ENCODE assay signal across 11 mouse cellular contexts in genomic region chr12:31218774-31219173, GRCm38 (mm10). TPM values are rescaled to one million over a fixed set of nuclear protein-coding genes. Genes with fewer than 3 reads are reported as not detected.
DNase-seq lines count a peak whose midpoint lies in the region; ATAC-seq and TF ChIP-seq lines count a peak whose summit lies in the region.
"Had no signal": no experiment of that assay in that cellular context is flagged by ENCODE, and none has a peak within 500 bp of the region (broad histone marks: within the 10 kb centered on the region; RNA-seq: fewer than 3 reads in every experiment).

No protein-coding gene starts in this region.

- no peak overlapping the region for H3K9ac ChIP-seq in heart, embryonic 13.5 days
- H3K9ac ChIP-seq in embryonic facial prominence, embryonic 15.5 days = no peak overlapping the region
- no peak overlapping the region for H3K9ac ChIP-seq in lung, postnatal 0 days (replicated peaks; ENCODE audit: low read depth)
- no peak overlapping the region for H3K9ac ChIP-seq in midbrain, embryonic 15.5 days
- H3K9ac ChIP-seq: heart, embryonic 15.5 days had no signal

- H3K36me3 ChIP-seq in heart, embryonic 13.5 days = no peaks in the 10 kb centered on the region
- no peaks in the 10 kb centered on the region for H3K36me3 ChIP-seq in embryonic facial prominence, embryonic 15.5 days
- H3K36me3 ChIP-seq in lung, postnatal 0 days (ENCODE audit: insufficient read depth, low read length) = no peaks in the 10 kb centered on the region
- no peaks in the 10 kb centered on the region for H3K36me3 ChIP-seq in midbrain, embryonic 15.5 days (replicated peaks)
- H3K36me3 ChIP-seq: heart, embryonic 15.5 days had no signal

- POLR2A ChIA-PET in Patski (lab: Charles Lee) = interaction anchor here (0.7 kb wide), 1 partner anchor 452 kb away, joined by 7 read pairs; no protein-coding TSS in a partner anchor

- TF ChIP-seq CTCF in Patski (IDR thresholded peaks at IDR 0.05) = no peak
- no peak for TF ChIP-seq CTCF in lung, postnatal 0 days (IDR thresholded peaks at IDR 0.05)

- peak; percentile 83 for TF ChIP-seq EP300 in lung, postnatal 0 days (IDR thresholded peaks at IDR 0.05)

- intact Hi-C loops in heart, postnatal 25 days (cut with DNase I) = no loop called here

- no peak for ATAC-seq in heart, embryonic 13.5 days (ENCODE audit: extremely low read depth, insufficient number of reproducible peaks, low FRiP score, low TSS enrichment)
- ATAC-seq in Patski = peak; percentile 80
- peak; percentile 86 for ATAC-seq in embryonic facial prominence, embryonic 15.5 days (ENCODE audit: insufficient number of reproducible peaks, low FRiP score, low TSS enrichment, low read depth)
- ATAC-seq in lung, postnatal 0 days = peak; percentile 73
- ATAC-seq in midbrain, embryonic 15.5 days (replicated peaks) = no peak

- no peak for DNase-seq in heart, postnatal 25 days (ENCODE audit: low spot score)
- DNase-seq in Patski (ENCODE audit: low read depth, low spot score) = peak; percentile 88
- DNase-seq in lung, postnatal 0 days (ENCODE audit: low spot score) = peak; percentile 86
- DNase-seq in layer of hippocampus, adult 9-11 months = no peak
- DNase-seq in gastrocnemius, adult 18-20 months (ENCODE audit: low spot score) = no peak
- DNase-seq: embryo, embryonic 11 days had no signal

- no peaks in the 10 kb centered on the region for H3K9me3 ChIP-seq in heart, embryonic 13.5 days
- no peaks in the 10 kb centered on the region for H3K9me3 ChIP-seq in embryonic facial prominence, embryonic 15.5 days (replicated peaks)
- H3K9me3 ChIP-seq in lung, postnatal 0 days (ENCODE audit: low read length) = no peaks in the 10 kb centered on the region
- H3K9me3 ChIP-seq in midbrain, embryonic 15.5 days = no peaks in the 10 kb centered on the region
- H3K9me3 ChIP-seq: heart, embryonic 15.5 days had no signal

- in situ Hi-C loops in Patski (cut with MboI; ENCODE audit: low pct_unique_long_range_greater_than_20kb) = no loop called here

- peak overlapping the region; percentile 41; the same call in 1 of the 2 replicates for H3K27ac ChIP-seq in heart, embryonic 13.5 days (replicated peaks)
- H3K27ac ChIP-seq in embryonic facial prominence, embryonic 15.5 days (replicated peaks) = peak overlapping the region; percentile 55
- 0 out of 2 replicates have a peak overlapping the region, but pooled peaks have one; percentile 7 for H3K27ac ChIP-seq in lung, postnatal 0 days (ENCODE audit: low read length)
- no peak overlapping the region for H3K27ac ChIP-seq in midbrain, embryonic 15.5 days
- H3K27ac ChIP-seq: heart, embryonic 15.5 days had no signal

- no peak overlapping the region for H3K4me3 ChIP-seq in heart, embryonic 13.5 days
- H3K4me3 ChIP-seq in embryonic facial prominence, embryonic 15.5 days (replicated peaks) = no peak overlapping the region
- H3K4me3 ChIP-seq in lung, postnatal 0 days (ENCODE audit: low read depth, low read length) = no peak overlapping the region
- H3K4me3 ChIP-seq in midbrain, embryonic 15.5 days = no peak overlapping the region
- H3K4me3 ChIP-seq: heart, embryonic 15.5 days had no signal

- no peaks in the 10 kb centered on the region for H3K27me3 ChIP-seq in heart, embryonic 13.5 days (replicated peaks)
- no peaks in the 10 kb centered on the region for H3K27me3 ChIP-seq in Patski
- H3K27me3 ChIP-seq in embryonic facial prominence, embryonic 15.5 days = no peaks in the 10 kb centered on the region
- no peaks in the 10 kb centered on the region for H3K27me3 ChIP-seq in lung, postnatal 0 days (replicated peaks; ENCODE audit: insufficient read depth, low read length)
- H3K27me3 ChIP-seq in midbrain, embryonic 15.5 days (replicated peaks) = no peaks in the 10 kb centered on the region
- H3K27me3 ChIP-seq: heart, embryonic 15.5 days had no signal

- CTCF ChIA-PET in Patski (lab: Charles Lee) = interaction anchor here (1.3 kb wide), 1 partner anchor 51 kb away, joined by 6 read pairs; no protein-coding TSS in a partner anchor

- 50% methylated on average over 3 of the region's 3 CpGs for WGBS in heart, embryonic 13.5 days
- 28% methylated on average over 3 of the region's 3 CpGs for WGBS in embryonic facial prominence, embryonic 15.5 days
- whole genome bisulfite sequencing in lung, postnatal 0 days = 26% methylated on average over 3 of the region's 3 CpGs
- WGBS in midbrain, embryonic 15.5 days = 79% methylated on average over 3 of the region's 3 CpGs

- H3K4me1 ChIP-seq in heart, embryonic 13.5 days = peaks cover 31% of the 10 kb centered on the region
- H3K4me1 ChIP-seq in embryonic facial prominence, embryonic 15.5 days = peaks cover 21% of the 10 kb centered on the region
- peaks cover under 1% of the 10 kb centered on the region; the same call in 1 of the 2 replicates for H3K4me1 ChIP-seq in lung, postnatal 0 days (ENCODE audit: insufficient read depth, low read depth, low read length)
- no peaks in the 10 kb centered on the region for H3K4me1 ChIP-seq in midbrain, embryonic 15.5 days

- H3K4me2 ChIP-seq in heart, embryonic 13.5 days = no peak overlapping the region
- H3K4me2 ChIP-seq in embryonic facial prominence, embryonic 15.5 days (replicated peaks) = no peak overlapping the region
- H3K4me2 ChIP-seq in lung, postnatal 0 days (replicated peaks; ENCODE audit: low read depth, low read length) = no peak overlapping the region
- no peak overlapping the region for H3K4me2 ChIP-seq in midbrain, embryonic 15.5 days
- H3K4me2 ChIP-seq: heart, embryonic 15.5 days had no signal

RNA-seq across cellular contexts. Expression of gene Gm6993, which starts 21.8 kb away (rescaled TPM):
- not detected in 2 replicates for polyA plus RNA-seq in heart, embryonic 13.5 days (2015; fragmentation: Nextera tagmentation; extraction: Ambion mirVana)
- total RNA-seq in heart, postnatal 25 days (2021) = not detected
- polyA plus RNA-seq in Patski (2021) = not detected
- not detected in 2 replicates for polyA plus RNA-seq in embryonic facial prominence, embryonic 15.5 days (2015; fragmentation: Nextera tagmentation; extraction: Ambion mirVana)
- polyA plus RNA-seq in lung, postnatal 0 days (2015; fragmentation: Nextera tagmentation; extraction: Ambion mirVana) = not detected in 2 replicates
- polyA plus RNA-seq in midbrain, embryonic 15.5 days (2015; fragmentation: Nextera tagmentation; extraction: Ambion mirVana) = not detected in 2 replicates
- total RNA-seq in gastrocnemius, adult 18-20 months (2021) = not detected
- polyA plus RNA-seq: heart, embryonic 15.5 days; intestine, embryonic 14.5 days had no signal

RNA-seq across cellular contexts. Expression of gene Lamb1, which starts 46.3 kb away (rescaled TPM):
- 90.6 and 91.3 TPM in 2 replicates for polyA plus RNA-seq in heart, embryonic 13.5 days (2015; fragmentation: Nextera tagmentation; extraction: Ambion mirVana)
- 10 to 100 TPM; 87.5 to 89.2 TPM for total RNA-seq in heart, postnatal 25 days (2021)
- polyA plus RNA-seq in Patski (2021) = 290 TPM
- 68.5 and 70.9 TPM in 2 replicates for polyA plus RNA-seq in embryonic facial prominence, embryonic 15.5 days (2015; fragmentation: Nextera tagmentation; extraction: Ambion mirVana)
- 54.8 and 56.0 TPM in 2 replicates for polyA plus RNA-seq in lung, postnatal 0 days (2015; fragmentation: Nextera tagmentation; extraction: Ambion mirVana)
- 16.6 and 16.8 TPM in 2 replicates for polyA plus RNA-seq in midbrain, embryonic 15.5 days (2015; fragmentation: Nextera tagmentation; extraction: Ambion mirVana)
- total RNA-seq in gastrocnemius, adult 18-20 months (2021) = 10 to 100 TPM; 10.8 to 13.2 TPM

Comparison
In these comparisons a context has a peak if more than half of its experiments do, and no peak if none do; other contexts are left out.
1. ATAC-seq: peak in Patski (single experiment), embryonic facial prominence, embryonic 15.5 days (single experiment) and lung, postnatal 0 days (single experiment); none in heart, embryonic 13.5 days (single experiment) and midbrain, embryonic 15.5 days (single experiment).
2. DNase-seq: peak in Patski (single experiment) and lung, postnatal 0 days (single experiment); none in heart, postnatal 25 days (single experiment), layer of hippocampus, adult 9-11 months (single experiment) and gastrocnemius, adult 18-20 months (single experiment).